Mouse (Mus musculus) T-helper 17 cell (primary cell): Measurements from ENCODE around the gene Fam172a.

ENCODE experiments used
- in situ Hi-C, 2 experiments: fragments of 300-600 bp; cut with MboI, MseI; formaldehyde crosslinking; loops; 1 replicate in 1 of 2; 2 replicates in 1 of 2; pipeline ENCODE4 v1.15.1; 2025; ENCODE audit warnings: high pct_unique_total_duplicates in 2 of 2

The Fam172a gene

GRCm38 (mm10) chr13:78210029-78210747 is 508.4 kb downstream of the Fam172a start:
- in situ Hi-C loops, result no loop called here

GRCm38 (mm10) chr13:78210748-78211089 is 508.9 kb downstream of the Fam172a start:
- in situ Hi-C loops, result no loop called here

- in situ Hi-C loops, result no loop called here
Measured at GRCm38 (mm10) chr13:78211231-78212010, 509.6 kb downstream of the Fam172a start.

- in situ Hi-C loops, result no loop called here
Measured at GRCm38 (mm10) chr13:78212111-78212510, 510.3 kb downstream of the Fam172a start.

- in situ Hi-C loops, result no loop called here
Measured at GRCm38 (mm10) chr13:78213155-78213554, 511.3 kb downstream of the Fam172a start.

GRCm38 (mm10) chr13:78215223-78215622 is 513.4 kb downstream of the Fam172a start:
- in situ Hi-C loops, result no loop called here
